Mouse (Mus musculus) heart, embryonic 14.5 days (tissue): ENCODE results near the gene Mfap2. TPM values are rescaled to one million over a fixed set of nuclear protein-coding genes. Genes with fewer than 3 reads are reported as not detected.

Experiments used
- ATAC-seq: fragments of 200-750 bp; cut with Nextera tagmentation; 2 replicates; pipeline ENCODE4 v1.8.0; 2017; ENCODE audit warnings: low read depth, moderate TSS enrichment; ENCODE audit not compliant: insufficient number of reproducible peaks, insufficient read depth, low FRiP score
- H3K27ac ChIP-seq, 2 experiments: fragments of 200-500 bp in 1 of 2; fragments of 300-500 bp in 1 of 2; sonication (generic) in 1 of 2; replicated peaks in 1 of 2; 2 replicates each; pipeline ENCODE4 v1.5.1; 2012 to 2014; ENCODE audit warnings: low read depth in 2 of 2, low read length in 2 of 2, control low read depth in 1 of 2, mild to moderate bottlenecking in 1 of 2, mixed read lengths in 1 of 2; ENCODE audit not compliant: control insufficient read depth in 1 of 2, insufficient read depth in 1 of 2
- H3K27me3 ChIP-seq: fragments of 300-500 bp; sonication (generic); 2 replicates; pipeline ENCODE4 v1.6.1; 2014; ENCODE audit warnings: mild to moderate bottlenecking, low read length, control low read depth; ENCODE audit not compliant: control insufficient read depth, insufficient read depth
- H3K36me3 ChIP-seq: fragments of 300-500 bp; sonication (generic); 2 replicates; pipeline ENCODE4 v1.6.1; 2014; ENCODE audit warnings: mild to moderate bottlenecking, control low read depth, low read length, mixed read lengths; ENCODE audit not compliant: control insufficient read depth, insufficient read depth
- H3K4me1 ChIP-seq, 2 experiments: fragments of 200-500 bp in 1 of 2; fragments of 300-500 bp in 1 of 2; sonication (generic) in 1 of 2; 2 replicates each; pipeline ENCODE4 v1.6.1; 2012 to 2014; ENCODE audit warnings: low read length in 2 of 2, control low read depth in 1 of 2, mixed read lengths in 1 of 2; ENCODE audit not compliant: control insufficient read depth in 2 of 2, insufficient read depth in 2 of 2
- H3K4me2 ChIP-seq: fragments of 300-500 bp; sonication (generic); 2 replicates; pipeline ENCODE4 v1.6.1; 2014; ENCODE audit warnings: mild to moderate bottlenecking, low read length
- H3K4me3 ChIP-seq, 2 experiments: fragments of 200-500 bp in 1 of 2; fragments of 300-500 bp in 1 of 2; sonication (generic) in 1 of 2; 2 replicates each; pipeline ENCODE4 v1.5.1; 2012 to 2014; ENCODE audit warnings: low read length in 2 of 2, mild to moderate bottlenecking in 2 of 2, control low read depth in 1 of 2, low read depth in 1 of 2, moderate library complexity in 1 of 2; ENCODE audit not compliant: control insufficient read depth in 1 of 2, insufficient read depth in 1 of 2
- H3K9ac ChIP-seq: fragments of 300-500 bp; sonication (generic); 2 replicates; pipeline ENCODE4 v1.6.1; 2014; ENCODE audit warnings: mild to moderate bottlenecking, low read length
- H3K9me3 ChIP-seq: fragments of 300-500 bp; sonication (generic); 2 replicates; pipeline ENCODE4 v1.6.1; 2016; ENCODE audit warnings: low read length, control low read depth; ENCODE audit not compliant: control insufficient read depth
- WGBS: fragments of 180-500 bp; shearing (Covaris S2); extraction: QIAGEN DNeasy Blood & Tissue Kit; methylation state at CpG from one replicate; pipeline ENCODE4 v1.1.7; 2014; 5-methylcytosine and 5-hydroxymethylcytosine counted together
- polyA plus RNA-seq: library from polyadenylated mRNA; unstranded; fragments of >200 nt; fragmentation: Nextera tagmentation; extraction: Ambion mirVana; gene quantifications from 2 replicates; pipeline ENCODE4 v1.2.1, GENCODE M21; 2014

Gene Mfap2
- polyA plus RNA-seq, 1 experiment from 2014 or later: 295 TPM

GRCm38 (mm10) chr4:140988706-140989290 is 21.4 kb upstream of the Mfap2 start:
- H3K4me1 ChIP-seq: peaks cover 10 to 13% of the 10 kb centered on the region in 2 experiments
- H3K9ac ChIP-seq: no peak overlapping the region
- no peak overlapping the region for H3K27ac ChIP-seq
- H3K27me3 ChIP-seq: no peaks in the 10 kb centered on the region
- no peak overlapping the region for H3K4me2 ChIP-seq
- H3K36me3 ChIP-seq: peaks cover 20% of the 10 kb centered on the region
- 63% methylated on average over 7 of the region's 7 CpGs for WGBS
- ATAC-seq: no peak
- no peaks in the 10 kb centered on the region for H3K9me3 ChIP-seq
- H3K4me3 ChIP-seq: no peak overlapping the region

DNA sequence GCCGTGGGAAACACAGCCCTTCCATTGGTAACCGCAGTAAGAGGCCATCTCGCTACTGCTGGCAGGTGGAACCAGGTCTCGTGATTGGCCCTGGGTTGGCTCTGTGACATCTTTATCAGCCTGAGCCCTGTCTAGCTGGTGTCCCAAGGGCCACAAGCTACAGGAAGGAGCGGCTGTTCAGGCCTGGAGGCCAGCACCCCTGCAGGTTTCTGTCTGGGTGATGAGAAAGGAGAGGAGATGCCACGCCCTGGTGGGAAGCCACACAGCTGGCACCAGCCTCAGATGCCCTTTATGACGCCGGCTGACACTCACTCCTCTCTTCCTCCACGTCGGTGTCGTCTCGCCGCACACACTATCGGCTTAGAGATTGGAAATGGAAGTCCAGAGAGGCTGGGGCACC is 20.8 kb upstream of the Mfap2 start:
- Histone ChIP-seq H3K27me3 (no peaks in the 10 kb centered on the region), H3K9ac (no peak overlapping the region), H3K36me3 (peaks cover 27% of the 10 kb centered on the region), H3K4me2 (no peak overlapping the region), H3K4me1 (peaks cover 10% of the 10 kb centered on the region in 2 experiments), H3K9me3 (no peaks in the 10 kb centered on the region), H3K4me3 (no peak overlapping the region), H3K27ac (no peak overlapping the region)
- ATAC-seq: no peak
- WGBS: 84% methylated on average over 14 of the region's 14 CpGs

DNA sequence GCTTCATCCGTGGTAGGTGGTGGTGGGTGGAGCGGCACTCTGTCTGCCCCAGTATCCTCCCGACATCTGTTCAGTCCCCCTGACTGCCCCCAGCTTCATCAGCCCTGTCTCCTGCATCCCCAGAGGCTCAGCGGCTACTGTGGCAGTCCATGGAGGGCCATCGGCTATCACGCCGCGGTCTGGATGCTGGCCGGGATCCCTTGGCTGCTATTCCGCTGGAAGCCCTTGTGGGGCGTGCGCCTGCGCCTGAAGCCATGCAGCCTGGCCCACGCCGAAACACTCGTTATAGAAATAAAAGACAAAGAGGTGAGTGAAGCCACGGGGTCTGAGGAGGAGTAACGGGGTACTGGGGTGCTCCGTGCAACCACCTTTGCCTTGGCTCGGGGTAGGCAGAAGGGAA is 18.0 kb upstream of the Mfap2 start:
- no peak overlapping the region for H3K4me3 ChIP-seq
- no peak for ATAC-seq
- H3K4me2 ChIP-seq: no peak overlapping the region
- peaks cover 55% of the 10 kb centered on the region for H3K36me3 ChIP-seq
- no peaks in the 10 kb centered on the region for H3K27me3 ChIP-seq
- H3K9me3 ChIP-seq: no peaks in the 10 kb centered on the region
- no peak overlapping the region for H3K27ac ChIP-seq
- peaks cover 6 to 8% of the 10 kb centered on the region in 2 experiments for H3K4me1 ChIP-seq
- no peak overlapping the region for H3K9ac ChIP-seq
- 84% methylated on average over 20 of the region's 20 CpGs for WGBS

DNA sequence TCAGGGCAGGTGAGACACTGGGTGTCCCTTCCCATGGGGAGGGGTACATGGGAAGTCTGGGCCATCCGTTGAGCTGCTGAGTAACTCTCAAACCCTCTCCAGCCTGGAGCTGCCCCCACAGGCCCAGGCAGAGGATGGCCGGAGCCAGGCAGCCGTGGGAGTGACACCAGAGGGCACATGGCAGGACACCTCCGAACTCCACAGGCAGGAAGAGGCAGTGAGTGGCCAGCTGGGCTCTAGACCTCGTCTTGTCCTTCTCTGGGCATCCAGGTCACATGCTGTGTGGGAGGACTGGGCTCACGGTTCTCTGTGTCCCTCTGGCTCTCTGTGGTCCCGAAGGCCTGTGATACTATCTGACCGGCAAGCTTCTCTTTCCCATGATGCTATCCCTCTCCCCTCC is 16.4 kb upstream of the Mfap2 start:
- H3K36me3 ChIP-seq: peaks cover 68% of the 10 kb centered on the region
- ATAC-seq: no peak

GRCm38 (mm10) chr4:140995811-140996210 is 14.4 kb upstream of the Mfap2 start:
- Histone ChIP-seq H3K4me1 (no peaks in the 10 kb centered on the region), H3K36me3 (peaks cover 88% of the 10 kb centered on the region), H3K27me3 (no peaks in the 10 kb centered on the region), H3K27ac (no peak overlapping the region), H3K4me2 (no peak overlapping the region), H3K9me3 (no peaks in the 10 kb centered on the region), H3K4me3 (no peak overlapping the region), H3K9ac (no peak overlapping the region)
- WGBS: 92% methylated on average over 8 of the region's 8 CpGs
- ATAC-seq: no peak

More for the DNA sequence above, 16.4 kb upstream of the Mfap2 start:
- Histone ChIP-seq H3K27ac (no peak overlapping the region), H3K9ac (no peak overlapping the region), H3K4me2 (no peak overlapping the region), H3K9me3 (no peaks in the 10 kb centered on the region), H3K4me3 (no peak overlapping the region), H3K4me1 (peaks cover 0 to under 1% of the 10 kb centered on the region in 2 experiments; a peak in 2 of 4 replicates), H3K27me3 (no peaks in the 10 kb centered on the region)
- 84% methylated on average over 8 of the region's 8 CpGs for WGBS

- WGBS: 92% methylated on average over 9 of the region's 9 CpGs
- Histone ChIP-seq H3K9ac (no peak overlapping the region), H3K9me3 (no peaks in the 10 kb centered on the region), H3K4me2 (no peak overlapping the region), H3K27me3 (no peaks in the 10 kb centered on the region), H3K4me3 (no peak overlapping the region), H3K4me1 (no peaks in the 10 kb centered on the region), H3K36me3 (peaks cover 97% of the 10 kb centered on the region), H3K27ac (no peak overlapping the region)
- ATAC-seq: no peak
These were observed 13.4 kb upstream of the Mfap2 start for GRCm38 (mm10) chr4:140996812-140997211.

DNA sequence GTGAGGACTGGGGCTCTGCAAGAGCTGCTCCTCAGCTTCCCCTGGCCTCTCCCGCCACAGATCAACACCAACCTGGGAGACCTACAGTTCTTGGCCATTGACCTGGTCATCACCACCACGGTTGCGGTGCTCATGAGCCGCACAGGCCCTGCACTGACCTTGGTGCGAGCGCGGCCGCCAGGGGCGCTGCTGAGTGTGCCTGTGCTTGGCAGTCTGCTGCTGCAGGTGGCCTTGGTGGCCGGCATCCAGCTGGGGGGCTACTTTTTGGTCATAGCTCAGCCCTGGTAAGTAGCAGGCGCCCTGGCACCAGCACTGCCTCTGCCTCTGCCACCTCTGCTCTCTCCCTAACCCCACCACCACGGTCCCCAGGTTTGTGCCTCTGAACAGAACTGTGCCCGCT is 4.2 kb upstream of the Mfap2 start:
- Histone ChIP-seq H3K4me1 (peaks cover 0 to 6% of the 10 kb centered on the region in 2 experiments; a peak in 1 of 4 replicates), H3K27me3 (no peaks in the 10 kb centered on the region), H3K27ac (no peak overlapping the region), H3K9ac (no peak overlapping the region), H3K36me3 (peaks cover 62% of the 10 kb centered on the region), H3K9me3 (no peaks in the 10 kb centered on the region), H3K4me2 (no peak overlapping the region), H3K4me3 (no peak overlapping the region)
- ATAC-seq: no peak
- 85% methylated on average over 8 of the region's 13 CpGs for WGBS

DNA sequence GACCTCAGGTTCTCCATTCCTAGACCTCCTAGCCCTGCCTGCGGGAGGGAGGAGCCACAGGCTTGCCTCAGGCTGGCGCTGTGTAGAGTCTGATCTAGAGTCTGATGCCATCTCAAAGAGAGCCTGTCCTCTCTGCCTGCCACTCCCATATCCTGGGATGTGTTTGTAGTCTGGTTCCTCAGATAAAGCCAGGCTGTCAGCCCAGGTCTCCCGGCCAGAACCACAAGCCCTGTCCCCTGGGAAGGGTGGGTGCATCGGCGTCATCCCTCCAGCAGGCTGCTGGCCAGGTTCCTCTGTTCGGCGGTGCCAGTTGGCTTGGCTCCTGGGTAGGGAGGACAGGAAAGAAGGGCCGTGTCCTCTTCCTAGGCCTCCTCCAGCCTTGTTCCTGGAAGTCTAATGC is 2.2 kb upstream of the Mfap2 start:
- no peaks in the 10 kb centered on the region for H3K9me3 ChIP-seq
- H3K36me3 ChIP-seq: peaks cover 48% of the 10 kb centered on the region
- H3K4me3 ChIP-seq: no peak overlapping the region
- no peak overlapping the region for H3K4me2 ChIP-seq
- H3K27me3 ChIP-seq: no peaks in the 10 kb centered on the region
- H3K4me1 ChIP-seq: peaks cover 7 to 18% of the 10 kb centered on the region in 2 experiments; a peak in 2 of 4 replicates
- ATAC-seq: 0 out of 2 replicates have a peak, but pooled peaks have one; percentile 35
- WGBS: 67% methylated on average over 8 of the region's 8 CpGs
- no peak overlapping the region for H3K27ac ChIP-seq
- no peak overlapping the region for H3K9ac ChIP-seq
